Mouse (Mus musculus) myocyte (in vitro differentiated cells): ENCODE results near the gene Zfp991. TPM values are rescaled to one million over a fixed set of nuclear protein-coding genes. Genes with fewer than 3 reads are reported as not detected.
"Not testable (repeated sequence)": the region's sequence is repeated elsewhere in the genome, so short reads cannot be mapped to it uniquely, and the experiment has no call there.

Experiments used
- H3K27me3 ChIP-seq: one replicate; pipeline ENCODE4 v1.6.1; 2011; ENCODE audit not compliant: control insufficient read depth, insufficient read depth, insufficient read length
- H3K36me3 ChIP-seq: one replicate; pipeline ENCODE4 v1.6.1; 2011; ENCODE audit not compliant: control insufficient read depth, insufficient read depth
- H3K4me2 ChIP-seq: one replicate; pipeline ENCODE4 v1.6.1; 2011; ENCODE audit warnings: low read depth, control low read depth
- H3K4me3 ChIP-seq: one replicate; pipeline ENCODE4 v1.5.1; 2011; ENCODE audit warnings: mild to moderate bottlenecking, control low read depth, moderate library complexity
- H3K79me2 ChIP-seq: one replicate; pipeline ENCODE4 v1.6.1; 2011; ENCODE audit not compliant: control insufficient read depth, insufficient read depth
- H3ac ChIP-seq: one replicate; pipeline ENCODE4 v1.6.1; 2011; ENCODE audit not compliant: control insufficient read depth, insufficient read length
- polyA plus RNA-seq: library from polyadenylated mRNA; unstranded; fragments of >200 nt; fragmentation: generic; extraction: Trizol; gene quantifications from one replicate; pipeline ENCODE4 v1.2.1, GENCODE M21; 2012; ENCODE audit warnings: missing spikeins

The Zfp991 gene
- polyA plus RNA-seq, 1 experiment: 0.04 TPM

GRCm38 (mm10) chr4:147197210-147197609, 65.4 kb downstream of the Zfp991 start:
- not testable (repeated sequence) for H3K4me2 ChIP-seq, H3K79me2 ChIP-seq, H3ac ChIP-seq, H3K4me3 ChIP-seq, H3K36me3 ChIP-seq, H3K27me3 ChIP-seq

GRCm38 (mm10) chr4:147199055-147199750, 67.4 kb downstream of the Zfp991 start:
- H3K4me3 ChIP-seq, H3K36me3 ChIP-seq, H3K79me2 ChIP-seq, H3K4me2 ChIP-seq, H3K27me3 ChIP-seq, H3ac ChIP-seq: not testable (repeated sequence)

GRCm38 (mm10) chr4:147201920-147202660, 70.3 kb downstream of the Zfp991 start:
- H3K4me3 ChIP-seq, H3K36me3 ChIP-seq, H3K79me2 ChIP-seq, H3K27me3 ChIP-seq, H3ac ChIP-seq, H3K4me2 ChIP-seq: not testable (repeated sequence)

GRCm38 (mm10) chr4:147212182-147212928, 80.5 kb downstream of the Zfp991 start:
- H3K4me3 ChIP-seq, H3ac ChIP-seq, H3K79me2 ChIP-seq, H3K27me3 ChIP-seq, H3K4me2 ChIP-seq, H3K36me3 ChIP-seq: not testable (repeated sequence)

- H3K79me2 ChIP-seq, H3K4me3 ChIP-seq, H3K4me2 ChIP-seq, H3K27me3 ChIP-seq, H3ac ChIP-seq, H3K36me3 ChIP-seq: not testable (repeated sequence)
Measured at GRCm38 (mm10) chr4:147214233-147214632, 82.4 kb downstream of the Zfp991 start.

GRCm38 (mm10) chr4:147217676-147218075, 85.8 kb downstream of the Zfp991 start:
- H3K79me2 ChIP-seq, H3ac ChIP-seq, H3K4me3 ChIP-seq: not testable (repeated sequence)

GRCm38 (mm10) chr4:147219319-147220070, 87.7 kb downstream of the Zfp991 start:
- H3ac ChIP-seq, H3K4me2 ChIP-seq, H3K79me2 ChIP-seq, H3K4me3 ChIP-seq, H3K27me3 ChIP-seq, H3K36me3 ChIP-seq: not testable (repeated sequence)

More at GRCm38 (mm10) chr4:147217676-147218075, 85.8 kb downstream of the Zfp991 start:
- not testable (repeated sequence) for H3K4me2 ChIP-seq, H3K36me3 ChIP-seq, H3K27me3 ChIP-seq

- not testable (repeated sequence) for H3K79me2 ChIP-seq, H3K4me2 ChIP-seq, H3K27me3 ChIP-seq, H3K36me3 ChIP-seq, H3K4me3 ChIP-seq, H3ac ChIP-seq
Measured at GRCm38 (mm10) chr4:147220226-147220625, 88.4 kb downstream of the Zfp991 start.

- H3K4me3 ChIP-seq, H3K79me2 ChIP-seq, H3K4me2 ChIP-seq, H3ac ChIP-seq, H3K27me3 ChIP-seq, H3K36me3 ChIP-seq: not testable (repeated sequence)
Measured at GRCm38 (mm10) chr4:147222021-147222420, 90.2 kb downstream of the Zfp991 start.

- H3K27me3 ChIP-seq, H3K4me2 ChIP-seq, H3K36me3 ChIP-seq, H3K79me2 ChIP-seq, H3ac ChIP-seq, H3K4me3 ChIP-seq: not testable (repeated sequence)
Measured at GRCm38 (mm10) chr4:147223778-147224435, 92.1 kb downstream of the Zfp991 start.

GRCm38 (mm10) chr4:147225616-147226015, 93.8 kb downstream of the Zfp991 start:
- not testable (repeated sequence) for H3ac ChIP-seq, H3K27me3 ChIP-seq

GRCm38 (mm10) chr4:147230026-147230425, 98.2 kb downstream of the Zfp991 start:
- not testable (repeated sequence) for H3K36me3 ChIP-seq, H3K27me3 ChIP-seq, H3K4me2 ChIP-seq, H3ac ChIP-seq, H3K79me2 ChIP-seq, H3K4me3 ChIP-seq

More at GRCm38 (mm10) chr4:147225616-147226015, 93.8 kb downstream of the Zfp991 start:
- not testable (repeated sequence) for H3K4me3 ChIP-seq, H3K79me2 ChIP-seq, H3K4me2 ChIP-seq, H3K36me3 ChIP-seq
